ENCODE assay signal across 15 mouse cellular contexts in genomic region chr1:153669728-153670127, GRCm38 (mm10). TPM values are rescaled to one million over a fixed set of nuclear protein-coding genes. Genes with fewer than 3 reads are reported as not detected.
DNase-seq lines count a peak whose midpoint lies in the region; ATAC-seq and TF ChIP-seq lines count a peak whose summit lies in the region.
"Had no signal": no experiment of that assay in that cellular context is flagged by ENCODE, and none has a peak within 500 bp of the region (broad histone marks: within the 10 kb centered on the region; RNA-seq: fewer than 3 reads in every experiment).

No protein-coding gene starts in this region.

- no peaks in the 10 kb centered on the region for H3K27me3 ChIP-seq in hindbrain, embryonic 14.5 days (ENCODE audit: control insufficient read depth, insufficient read depth, low read length)
- no peaks in the 10 kb centered on the region for H3K27me3 ChIP-seq in hindbrain, embryonic 16.5 days (replicated peaks; ENCODE audit: control insufficient read depth, insufficient read depth, low read length)
- H3K27me3 ChIP-seq in liver, postnatal 0 days (ENCODE audit: insufficient read depth, low read length): no peaks in the 10 kb centered on the region
- H3K27me3 ChIP-seq in midbrain, embryonic 15.5 days (replicated peaks): no peaks in the 10 kb centered on the region
- H3K27me3 ChIP-seq in midbrain, embryonic 16.5 days (ENCODE audit: control insufficient read depth, insufficient read depth, low read depth, low read length): no peaks in the 10 kb centered on the region
- H3K27me3 ChIP-seq: forebrain, embryonic 15.5 days had no signal

- peak overlapping the region; percentile 27; the same call in 1 of the 2 replicates for H3K4me2 ChIP-seq in hindbrain, embryonic 14.5 days (replicated peaks)
- no peak overlapping the region; the same call in 1 of the 2 replicates for H3K4me2 ChIP-seq in hindbrain, embryonic 16.5 days (ENCODE audit: low read length)
- H3K4me2 ChIP-seq in liver, postnatal 0 days (ENCODE audit: low read depth, low read length): no peak overlapping the region
- H3K4me2 ChIP-seq in midbrain, embryonic 15.5 days: peak overlapping the region; percentile 11; the same call in 1 of the 2 replicates
- peak overlapping the region; percentile 25; the same call in 1 of the 2 replicates for H3K4me2 ChIP-seq in midbrain, embryonic 16.5 days (ENCODE audit: low read length)
- H3K4me2 ChIP-seq: embryonic facial prominence, embryonic 15.5 days; forebrain, embryonic 15.5 days had no signal

- 38% methylated on average over 3 of the region's 3 CpGs for WGBS in hindbrain, embryonic 14.5 days
- 46% methylated on average over 3 of the region's 3 CpGs for WGBS in hindbrain, embryonic 16.5 days
- WGBS in liver, postnatal 0 days (ENCODE audit: insufficient replicate concordance): 51% methylated on average over 3 of the region's 3 CpGs
- 45% methylated on average over 3 of the region's 3 CpGs for WGBS in midbrain, embryonic 15.5 days
- WGBS in midbrain, embryonic 16.5 days: 48% methylated on average over 3 of the region's 3 CpGs

- H3K36me3 ChIP-seq in hindbrain, embryonic 14.5 days (replicated peaks; ENCODE audit: control insufficient read depth, insufficient read depth): no peaks in the 10 kb centered on the region
- no peaks in the 10 kb centered on the region for H3K36me3 ChIP-seq in hindbrain, embryonic 16.5 days (ENCODE audit: control insufficient read depth, insufficient read depth, low read length)
- H3K36me3 ChIP-seq in liver, postnatal 0 days (replicated peaks; ENCODE audit: insufficient read depth, low read length): no peaks in the 10 kb centered on the region
- H3K36me3 ChIP-seq in midbrain, embryonic 15.5 days (replicated peaks): no peaks in the 10 kb centered on the region
- H3K36me3 ChIP-seq in midbrain, embryonic 16.5 days (ENCODE audit: control insufficient read depth, insufficient read depth, low read length): no peaks in the 10 kb centered on the region; the same call in 1 of the 2 replicates
- H3K36me3 ChIP-seq: embryonic facial prominence, embryonic 15.5 days; forebrain, embryonic 10.5 days; forebrain, embryonic 15.5 days; heart, embryonic 10.5 days had no signal

- H3K4me1 ChIP-seq in hindbrain, embryonic 14.5 days (replicated peaks; ENCODE audit: control insufficient read depth, insufficient read depth, low read length): peaks cover 50% of the 10 kb centered on the region
- H3K4me1 ChIP-seq in hindbrain, embryonic 16.5 days (ENCODE audit: control insufficient read depth, insufficient read depth, low read depth, low read length): peaks cover 46% of the 10 kb centered on the region
- H3K4me1 ChIP-seq in liver, postnatal 0 days (ENCODE audit: insufficient read depth): 0 out of 2 replicates have a peak, but pooled peaks cover 6% of the 10 kb centered on the region
- peaks cover 54% of the 10 kb centered on the region for H3K4me1 ChIP-seq in midbrain, embryonic 15.5 days
- peaks cover 49% of the 10 kb centered on the region for H3K4me1 ChIP-seq in midbrain, embryonic 16.5 days (ENCODE audit: control insufficient read depth, insufficient read depth, low read length)

- no peak for TF ChIP-seq CTCF in liver, postnatal 0 days (IDR thresholded peaks at IDR 0.05; ENCODE audit: low read depth)

- no peak overlapping the region for H3K9ac ChIP-seq in hindbrain, embryonic 14.5 days
- no peak overlapping the region for H3K9ac ChIP-seq in hindbrain, embryonic 16.5 days (ENCODE audit: low read depth, low read length)
- H3K9ac ChIP-seq in liver, postnatal 0 days (replicated peaks): no peak overlapping the region
- H3K9ac ChIP-seq in midbrain, embryonic 15.5 days: no peak overlapping the region
- H3K9ac ChIP-seq in midbrain, embryonic 16.5 days (ENCODE audit: low read depth, low read length): 0 out of 2 replicates have a peak overlapping the region, but pooled peaks have one; percentile 41
- H3K9ac ChIP-seq: embryonic facial prominence, embryonic 15.5 days; forebrain, embryonic 15.5 days had no signal

- H3K27ac ChIP-seq in hindbrain, embryonic 14.5 days: peak overlapping the region; percentile 0; the same call in 1 of the 2 replicates
- H3K27ac ChIP-seq in hindbrain, embryonic 16.5 days (ENCODE audit: low read depth, low read length): no peak overlapping the region
- peak overlapping the region; percentile 23; the same call in 1 of the 2 replicates for H3K27ac ChIP-seq in liver, postnatal 0 days (ENCODE audit: low read depth)
- 0 out of 2 replicates have a peak overlapping the region, but pooled peaks have one; percentile 56 for H3K27ac ChIP-seq in midbrain, embryonic 15.5 days
- H3K27ac ChIP-seq in midbrain, embryonic 16.5 days (ENCODE audit: low read length): 0 out of 2 replicates have a peak overlapping the region, but pooled peaks have one; percentile 18
- H3K27ac ChIP-seq: embryonic facial prominence, embryonic 15.5 days; forebrain, embryonic 15.5 days; heart, embryonic 10.5 days had no signal

- TF ChIP-seq EP300 in liver, postnatal 0 days (IDR thresholded peaks at IDR 0.05; ENCODE audit: low read depth): no peak

- H3K9me3 ChIP-seq in hindbrain, embryonic 14.5 days (ENCODE audit: control insufficient read depth, low read length): no peaks in the 10 kb centered on the region
- no peaks in the 10 kb centered on the region for H3K9me3 ChIP-seq in hindbrain, embryonic 16.5 days (ENCODE audit: control insufficient read depth, low read length)
- no peaks in the 10 kb centered on the region for H3K9me3 ChIP-seq in liver, postnatal 0 days (ENCODE audit: low read length)
- no peaks in the 10 kb centered on the region for H3K9me3 ChIP-seq in midbrain, embryonic 15.5 days
- no peaks in the 10 kb centered on the region for H3K9me3 ChIP-seq in midbrain, embryonic 16.5 days (replicated peaks; ENCODE audit: control insufficient read depth, low read length, poor library complexity, severe bottlenecking)
- H3K9me3 ChIP-seq: embryonic facial prominence, embryonic 15.5 days; forebrain, embryonic 10.5 days; forebrain, embryonic 15.5 days; heart, embryonic 10.5 days had no signal

- no peak for ATAC-seq in hindbrain, embryonic 14.5 days (ENCODE audit: low FRiP score)
- ATAC-seq in hindbrain, embryonic 16.5 days: no peak
- ATAC-seq in liver, postnatal 0 days: peak; percentile 82
- no peak for ATAC-seq in midbrain, embryonic 15.5 days (replicated peaks)
- ATAC-seq in midbrain, embryonic 16.5 days: no peak
- ATAC-seq: forebrain, embryonic 15.5 days had no signal

- H3K4me3 ChIP-seq in hindbrain, embryonic 14.5 days (replicated peaks; ENCODE audit: low read length): no peak overlapping the region
- H3K4me3 ChIP-seq in hindbrain, embryonic 16.5 days (ENCODE audit: low read length): no peak overlapping the region
- H3K4me3 ChIP-seq in liver, postnatal 0 days (ENCODE audit: low read depth, low read length): no peak overlapping the region
- no peak overlapping the region for H3K4me3 ChIP-seq in midbrain, embryonic 15.5 days
- H3K4me3 ChIP-seq in midbrain, embryonic 16.5 days (ENCODE audit: low read depth, low read length): no peak overlapping the region
- H3K4me3 ChIP-seq: embryonic facial prominence, embryonic 15.5 days; erythroblast, embryonic 14.5 days; forebrain, embryonic 10.5 days; forebrain, embryonic 15.5 days; heart, embryonic 10.5 days had no signal

- no peak for DNase-seq in hindbrain, embryonic 14.5 days (ENCODE audit: low spot score)
- DNase-seq in liver, postnatal 0 days: no peak
- no peak for DNase-seq in liver
- no peak for DNase-seq in lung, postnatal 36 days
- DNase-seq in right cerebral cortex, postnatal 25 days: no peak
- DNase-seq: embryo, embryonic 11 days; gastrocnemius, postnatal 10 days had no signal

RNA-seq across cellular contexts. Expression of gene Rgs8, which starts 16.9 kb away (rescaled TPM):
- polyA plus RNA-seq in hindbrain, embryonic 14.5 days (2014; fragmentation: Nextera tagmentation; extraction: Ambion mirVana): 16.4 and 19.7 TPM in 2 replicates
- polyA plus RNA-seq in hindbrain, embryonic 16.5 days (2015; fragmentation: Nextera tagmentation; extraction: Ambion mirVana): 18.8 and 22.9 TPM in 2 replicates
- polyA plus RNA-seq in liver, postnatal 0 days (2015; fragmentation: Nextera tagmentation; extraction: Ambion mirVana): 0.05 TPM in 1 of 2 replicates, not detected in the other
- polyA plus RNA-seq in midbrain, embryonic 15.5 days (2015; fragmentation: Nextera tagmentation; extraction: Ambion mirVana): 42.0 and 46.9 TPM in 2 replicates
- 47.1 and 49.1 TPM in 2 replicates for polyA plus RNA-seq in midbrain, embryonic 16.5 days (2015; fragmentation: Nextera tagmentation; extraction: Ambion mirVana)
- polyA plus RNA-seq: erythroblast, embryonic 14.5 days had no signal

Comparison
In these comparisons a context has a peak if more than half of its experiments do, and no peak if none do; other contexts are left out.
1. H3K4me2 ChIP-seq: peak in hindbrain, embryonic 14.5 days (single experiment), midbrain, embryonic 15.5 days (single experiment) and midbrain, embryonic 16.5 days (single experiment); none in hindbrain, embryonic 16.5 days (single experiment) and liver, postnatal 0 days (single experiment).
2. RNA of gene Rgs8, which starts 16.9 kb away (polyA plus RNA-seq): 47.1 to 49.1 TPM in midbrain, embryonic 16.5 days, 42.0 to 46.9 TPM in midbrain, embryonic 15.5 days, 18.8 to 22.9 TPM in hindbrain, embryonic 16.5 days and 16.4 to 19.7 TPM in hindbrain, embryonic 14.5 days; 0.05 TPM in liver, postnatal 0 days; every median in the first group is over 10 times any median in the second.